Mouse (Mus musculus) heart, postnatal 0 days (tissue): ENCODE results near the gene 4930451I11Rik. TPM values are rescaled to one million over a fixed set of nuclear protein-coding genes. Genes with fewer than 3 reads are reported as not detected.

ENCODE experiments used
- ATAC-seq: fragments of 200-750 bp; cut with Nextera tagmentation; 2 replicates; pipeline ENCODE4 v1.8.0; 2017; ENCODE audit warnings: low read depth, moderate number of reproducible peaks, moderate library complexity; ENCODE audit not compliant: insufficient read depth
- DNase-seq: peaks from one replicate; pipeline ENCODE4 v3.0.0-alpha.2; 2016; ENCODE audit warnings: low spot score
- H3K27ac ChIP-seq: fragments of 300-500 bp; sonication (generic); 2 replicates; pipeline ENCODE4 v1.5.1; 2014; ENCODE audit warnings: low read depth, mild to moderate bottlenecking
- H3K27me3 ChIP-seq: fragments of 300-500 bp; sonication (generic); 2 replicates; pipeline ENCODE4 v1.6.1; 2014; ENCODE audit warnings: low read length, mixed read lengths; ENCODE audit not compliant: control insufficient read depth, insufficient read depth
- H3K36me3 ChIP-seq: fragments of 300-500 bp; sonication (generic); replicated peaks from 2 replicates; pipeline ENCODE4 v1.6.1; 2014; ENCODE audit warnings: low read length, mixed read lengths; ENCODE audit not compliant: control insufficient read depth, insufficient read depth
- H3K4me1 ChIP-seq: fragments of 300-500 bp; sonication (generic); 2 replicates; pipeline ENCODE4 v1.6.1; 2014; ENCODE audit warnings: antibody characterized with exemption; ENCODE audit not compliant: control insufficient read depth, insufficient read depth
- H3K4me2 ChIP-seq: fragments of 300-500 bp; sonication (generic); 2 replicates; pipeline ENCODE4 v1.6.1; 2014; ENCODE audit warnings: low read depth, mild to moderate bottlenecking, low read length, moderate library complexity
- H3K4me3 ChIP-seq: fragments of 300-500 bp; sonication (generic); 2 replicates; pipeline ENCODE4 v1.5.1; 2014; ENCODE audit warnings: low read depth, low read length
- H3K9ac ChIP-seq: fragments of 300-500 bp; sonication (generic); replicated peaks from 2 replicates; pipeline ENCODE4 v1.6.1; 2014; ENCODE audit warnings: low read depth, low read length, mixed read lengths
- H3K9me3 ChIP-seq: fragments of 300-500 bp; sonication (generic); replicated peaks from 2 replicates; pipeline ENCODE4 v1.6.1; 2016; ENCODE audit warnings: low read length; ENCODE audit not compliant: control insufficient read depth
- CTCF ChIP-seq: IDR thresholded peaks from 2 replicates; pipeline ENCODE4 v1.5.1; 2016; ENCODE audit warnings: antibody characterized with exemption, control low read depth, low read depth
- EP300 ChIP-seq: IDR thresholded peaks from 2 replicates; pipeline ENCODE4 v1.6.1; 2016; ENCODE audit warnings: antibody characterized with exemption, low read depth
- WGBS: fragments of 180-500 bp; shearing (Covaris S2); extraction: QIAGEN DNeasy Blood & Tissue Kit; methylation state at CpG from one replicate; pipeline ENCODE4 v1.1.7; 2014; 5-methylcytosine and 5-hydroxymethylcytosine counted together
- polyA plus RNA-seq: library from polyadenylated mRNA; unstranded; fragments of >200 nt; fragmentation: Nextera tagmentation; extraction: Ambion mirVana; gene quantifications from 2 replicates; pipeline ENCODE4 v1.2.1, GENCODE M21; 2015
- total RNA-seq: library from RNA; depleted of rRNA; stranded (reverse); fragments of >200 nt; gene quantifications from 2 replicates; pipeline ENCODE4 v1.2.3, GENCODE M21; 2014; ENCODE audit warnings: low replicate concordance

Gene 4930451I11Rik
- total and polyA plus RNA-seq, 2 experiments from 2014 or later, result not detected

GRCm38 (mm10) chr7:126796350-126796932, 35.0 kb downstream of the 4930451I11Rik start:
- peaks cover 31% of the 10 kb centered on the region for H3K36me3 ChIP-seq
- H3K27me3 ChIP-seq, result no peaks in the 10 kb centered on the region
- ATAC-seq (no peak), DNase-seq (no peak)
- peak overlapping the region; percentile 81 for H3K4me2 ChIP-seq
- H3K9ac ChIP-seq, result no peak overlapping the region
- peaks cover 22% of the 10 kb centered on the region for H3K4me1 ChIP-seq
- TF ChIP-seq EP300 (no peak), CTCF (0 out of 2 replicates have a peak, but pooled peaks have one; percentile 16)
- no peak overlapping the region for H3K27ac ChIP-seq
- peak overlapping the region; percentile 83 for H3K4me3 ChIP-seq
- H3K9me3 ChIP-seq, result no peaks in the 10 kb centered on the region
- WGBS, result 46% methylated on average over 8 of the region's 8 CpGs

GRCm38 (mm10) chr7:126795387-126796317, 35.8 kb downstream of the 4930451I11Rik start:
- Histone ChIP-seq H3K9ac (no peak overlapping the region), H3K9me3 (no peaks in the 10 kb centered on the region), H3K4me1 (peaks cover 27% of the 10 kb centered on the region), H3K27ac (no peak overlapping the region), H3K4me2 (no peak overlapping the region), H3K4me3 (no peak overlapping the region), H3K36me3 (peaks cover 31% of the 10 kb centered on the region), H3K27me3 (no peaks in the 10 kb centered on the region)
- 73% methylated on average over 16 of the region's 16 CpGs for WGBS
- ATAC-seq (no peak), DNase-seq (no peak)
- TF ChIP-seq CTCF (no peak), EP300 (no peak)

- Histone ChIP-seq H3K4me1 (peaks cover 18% of the 10 kb centered on the region), H3K27ac (peak overlapping the region; percentile 94; the same call in 1 of the 2 replicates), H3K9me3 (no peaks in the 10 kb centered on the region), H3K4me3 (no peak overlapping the region), H3K36me3 (peaks cover 39% of the 10 kb centered on the region), H3K4me2 (no peak overlapping the region), H3K27me3 (no peaks in the 10 kb centered on the region), H3K9ac (no peak overlapping the region)
- WGBS, result 43% methylated on average over 4 of the region's 4 CpGs
- ATAC-seq (no peak), DNase-seq (no peak)
- TF ChIP-seq EP300, result no peak
- TF ChIP-seq CTCF, result no peak
Observed at GRCm38 (mm10) chr7:126794271-126794605, 37.2 kb downstream of the 4930451I11Rik start.

- Histone ChIP-seq H3K4me2 (no peak overlapping the region), H3K9me3 (no peaks in the 10 kb centered on the region), H3K27me3 (no peaks in the 10 kb centered on the region), H3K4me3 (no peak overlapping the region), H3K4me1 (peaks cover 18% of the 10 kb centered on the region), H3K36me3 (peaks cover 45% of the 10 kb centered on the region), H3K9ac (no peak overlapping the region), H3K27ac (peak overlapping the region; percentile 94)
- 67% methylated on average over 4 of the region's 4 CpGs for WGBS
- no peak for DNase-seq
- ATAC-seq, result no peak
- TF ChIP-seq EP300 (no peak), CTCF (no peak)
Observed at GRCm38 (mm10) chr7:126793456-126794270, 37.8 kb downstream of the 4930451I11Rik start.

- Histone ChIP-seq H3K27me3 (no peaks in the 10 kb centered on the region), H3K9ac (peak overlapping the region; percentile 94; the same call in 1 of the 2 replicates), H3K4me1 (peaks cover 18% of the 10 kb centered on the region), H3K9me3 (no peaks in the 10 kb centered on the region), H3K27ac (peak overlapping the region; percentile 94), H3K4me3 (peak overlapping the region; percentile 89), H3K4me2 (peak overlapping the region; percentile 56), H3K36me3 (peaks cover 53% of the 10 kb centered on the region)
- no peak for TF ChIP-seq EP300
- ATAC-seq (no peak), DNase-seq (no peak)
- WGBS, result 20% methylated on average over 11 of the region's 11 CpGs
Observed at GRCm38 (mm10) chr7:126792721-126793443, 38.6 kb downstream of the 4930451I11Rik start.
